Mouse (Mus musculus) liver, embryonic 15.5 days (tissue): ENCODE results near the gene Il4. TPM values are rescaled to one million over a fixed set of nuclear protein-coding genes. Genes with fewer than 3 reads are reported as not detected.
"Not testable (repeated sequence)": the region's sequence is repeated elsewhere in the genome, so short reads cannot be mapped to it uniquely, and the experiment has no call there.

Experiments used
- ATAC-seq: fragments of 200-750 bp; cut with Nextera tagmentation; 2 replicates; pipeline ENCODE4 v1.8.0; 2017; ENCODE audit warnings: moderate number of reproducible peaks, mild to moderate bottlenecking, moderate library complexity; ENCODE audit not compliant: insufficient read depth
- H3K27ac ChIP-seq: fragments of 300-500 bp; sonication (generic); replicated peaks from 2 replicates; pipeline ENCODE4 v1.5.1; 2015; ENCODE audit warnings: mild to moderate bottlenecking, inconsistent platforms
- H3K27me3 ChIP-seq: fragments of 300-500 bp; sonication (generic); 2 replicates; pipeline ENCODE4 v1.6.1; 2015; ENCODE audit warnings: mild to moderate bottlenecking, inconsistent platforms
- H3K36me3 ChIP-seq: fragments of 300-500 bp; sonication (generic); replicated peaks from 2 replicates; pipeline ENCODE4 v1.6.1; 2015; ENCODE audit warnings: moderate library complexity, mild to moderate bottlenecking, inconsistent platforms
- H3K4me1 ChIP-seq: fragments of 300-500 bp; sonication (generic); replicated peaks from 2 replicates; pipeline ENCODE4 v1.6.1; 2015; ENCODE audit warnings: inconsistent platforms
- H3K4me2 ChIP-seq: fragments of 300-500 bp; sonication (generic); 2 replicates; pipeline ENCODE4 v1.6.1; 2015; ENCODE audit warnings: moderate library complexity, mild to moderate bottlenecking, inconsistent platforms
- H3K4me3 ChIP-seq: fragments of 300-500 bp; sonication (generic); replicated peaks from 2 replicates; pipeline ENCODE4 v1.5.1; 2015; ENCODE audit warnings: mild to moderate bottlenecking, inconsistent platforms
- H3K9ac ChIP-seq: fragments of 300-500 bp; sonication (generic); 2 replicates; pipeline ENCODE4 v1.6.1; 2015; ENCODE audit warnings: moderate library complexity, mild to moderate bottlenecking, inconsistent platforms
- H3K9me3 ChIP-seq: fragments of 300-500 bp; sonication (generic); replicated peaks from 2 replicates; pipeline ENCODE4 v1.6.1; 2016; ENCODE audit warnings: inconsistent platforms
- WGBS: fragments of 180-500 bp; shearing (Covaris S2); methylation state at CpG from one replicate; pipeline ENCODE4 v1.1.7; 2015; ENCODE audit warnings: mixed read lengths; ENCODE audit not compliant: insufficient replicate concordance; 5-methylcytosine and 5-hydroxymethylcytosine counted together
- polyA plus RNA-seq: library from polyadenylated mRNA; unstranded; fragments of >200 nt; fragmentation: Nextera tagmentation; extraction: Ambion mirVana; gene quantifications from 2 replicates; pipeline ENCODE4 v1.2.1, GENCODE M21; 2015

Il4 gene
- polyA plus RNA-seq, 1 experiment from 2014 or later = 0.35 TPM

DNA sequence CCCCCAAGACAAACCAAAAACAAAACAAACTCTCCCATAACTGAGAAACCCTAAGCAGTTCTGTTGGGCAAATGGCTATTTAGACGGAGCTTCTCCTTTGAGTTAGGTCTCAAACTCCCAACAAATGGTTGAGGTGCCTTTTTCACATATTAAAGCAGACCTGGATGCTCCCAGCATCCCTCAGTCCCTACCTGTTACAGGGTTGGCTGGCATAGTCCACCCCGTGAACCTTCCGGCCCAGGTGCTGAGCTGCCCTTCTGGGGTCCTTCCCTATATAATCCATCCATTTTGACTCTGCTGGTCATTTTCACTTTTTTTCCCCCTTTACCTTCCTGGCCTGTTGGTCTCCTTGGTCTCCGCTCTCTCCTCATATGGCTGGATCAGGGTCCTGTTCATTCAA is 51.8 kb downstream of the Il4 start:
- peak overlapping the region; percentile 81 for H3K4me3 ChIP-seq
- H3K27ac ChIP-seq = no peak overlapping the region; the same call in 1 of the 2 replicates
- H3K9ac ChIP-seq = peak overlapping the region; percentile 68
- H3K4me2 ChIP-seq = peak overlapping the region; percentile 94
- H3K27me3 ChIP-seq = no peaks in the 10 kb centered on the region
- H3K36me3 ChIP-seq = no peaks in the 10 kb centered on the region
- 77% methylated on average over 4 of the region's 4 CpGs for WGBS
- peaks cover 28% of the 10 kb centered on the region for H3K4me1 ChIP-seq
- ATAC-seq = no peak
- H3K9me3 ChIP-seq = no peaks in the 10 kb centered on the region

DNA sequence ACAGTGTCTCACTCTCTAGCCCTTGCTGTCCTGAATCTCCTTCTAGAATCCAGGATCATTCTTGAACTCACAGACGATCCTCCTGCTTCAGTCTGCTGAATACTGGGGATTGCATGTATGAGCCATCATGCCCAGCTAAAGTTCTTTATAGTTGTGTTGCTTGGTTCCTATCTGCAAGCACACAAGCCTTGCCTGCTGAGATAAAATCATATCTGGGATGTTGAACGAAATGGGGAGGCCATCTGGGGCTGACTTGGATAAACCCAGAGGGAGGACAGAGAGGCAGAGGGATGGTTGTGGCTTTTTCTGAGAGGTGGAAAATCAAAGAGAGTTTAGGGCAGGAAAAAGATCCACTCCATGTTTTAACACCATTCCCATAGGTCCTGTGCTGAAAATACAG is 56.5 kb downstream of the Il4 start:
- peak; percentile 57; the same call in 1 of the 2 replicates for ATAC-seq
- 34% methylated on average over 2 of the region's 2 CpGs for WGBS

DNA sequence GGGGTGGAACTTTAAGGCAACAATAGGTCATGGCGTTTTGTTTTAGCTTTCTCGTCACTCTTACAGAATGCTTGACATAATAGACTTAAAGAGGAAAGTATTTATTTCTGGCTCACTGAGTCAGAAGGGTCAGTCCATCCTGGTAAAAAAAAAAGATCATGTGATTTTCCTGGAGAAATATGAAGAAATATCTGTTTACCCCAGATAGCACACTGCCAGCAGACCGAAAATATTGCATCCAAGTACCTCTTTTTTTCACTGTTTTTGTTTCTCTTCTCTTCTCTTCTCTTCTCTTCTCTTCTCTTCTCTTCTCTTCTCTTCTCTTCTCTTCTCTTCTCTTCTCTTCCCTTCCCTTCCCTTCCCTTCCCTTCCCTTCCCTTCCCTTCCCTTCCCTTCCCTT is 58.5 kb downstream of the Il4 start:
- not testable (repeated sequence) for H3K27me3 ChIP-seq, ATAC-seq, H3K4me3 ChIP-seq, H3K4me2 ChIP-seq, H3K9ac ChIP-seq, H3K27ac ChIP-seq, H3K9me3 ChIP-seq, H3K36me3 ChIP-seq
- H3K4me1 ChIP-seq = peaks cover 16% of the 10 kb centered on the region
- WGBS = 62% methylated on average over 2 of the region's 3 CpGs

More for the DNA sequence above, 56.5 kb downstream of the Il4 start:
- Histone ChIP-seq H3K9me3 (no peaks in the 10 kb centered on the region), H3K36me3 (no peaks in the 10 kb centered on the region), H3K4me3 (no peak overlapping the region), H3K9ac (no peak overlapping the region), H3K27me3 (no peaks in the 10 kb centered on the region), H3K4me1 (peaks cover 24% of the 10 kb centered on the region), H3K27ac (no peak overlapping the region), H3K4me2 (0 out of 2 replicates have a peak overlapping the region, but pooled peaks have one; percentile 17)

DNA sequence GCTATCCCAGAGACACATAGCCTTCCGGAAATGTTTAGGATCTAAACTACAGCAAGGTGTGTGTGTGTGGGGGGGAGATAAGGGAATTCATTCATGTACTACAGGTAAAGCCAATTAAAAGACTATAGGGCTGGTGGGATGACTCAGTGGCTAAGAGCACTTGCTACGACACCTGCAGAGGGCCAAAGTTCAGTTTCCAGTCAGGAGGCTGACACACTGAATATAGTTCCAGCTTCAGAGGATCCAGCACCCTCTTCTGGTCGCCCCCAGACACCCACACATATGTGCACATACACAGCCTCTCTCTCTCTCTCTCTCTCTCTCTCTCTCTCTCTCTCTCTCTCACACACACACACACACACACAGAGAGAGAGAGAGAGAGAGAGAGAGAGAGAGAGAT is 60.5 kb downstream of the Il4 start:
- not testable (repeated sequence) for H3K27me3 ChIP-seq, ATAC-seq, H3K36me3 ChIP-seq, H3K27ac ChIP-seq, H3K4me3 ChIP-seq, H3K4me2 ChIP-seq, H3K9ac ChIP-seq, H3K9me3 ChIP-seq
- 68% methylated on average over 1 of the region's 3 CpGs for WGBS
- H3K4me1 ChIP-seq = peaks cover 16% of the 10 kb centered on the region

DNA sequence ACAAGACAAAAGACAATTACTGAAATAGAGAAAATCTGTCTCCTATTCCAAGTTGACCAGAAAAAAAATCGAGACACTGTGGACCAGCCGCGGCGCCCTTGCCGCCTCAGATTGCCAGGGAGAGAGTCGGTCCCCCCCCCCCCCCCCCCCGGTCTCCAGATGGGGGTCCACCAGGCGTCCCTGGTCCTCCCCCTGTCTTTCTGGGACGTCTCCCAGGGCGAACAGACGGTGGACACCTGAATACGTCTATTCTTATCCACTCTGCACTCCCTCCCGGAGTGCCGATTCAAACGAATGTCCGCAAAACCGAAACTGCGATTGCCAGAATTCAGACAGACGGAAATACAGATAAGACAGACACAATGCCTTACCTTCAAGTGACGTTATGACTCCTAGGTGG is 61.9 kb downstream of the Il4 start:
- not testable (repeated sequence) for H3K9me3 ChIP-seq, H3K4me1 ChIP-seq, H3K4me2 ChIP-seq, H3K27me3 ChIP-seq, H3K36me3 ChIP-seq, ATAC-seq, H3K9ac ChIP-seq, H3K27ac ChIP-seq, H3K4me3 ChIP-seq
- WGBS = 90% methylated on average over 13 of the region's 20 CpGs

Other genes with a start within 250 kb of the Il4 start
- gene Leap2, start 195.5 kb downstream of the Il4 start, polyA plus RNA-seq = 49.7 and 54.7 TPM in 2 replicates
- 473 and 512 TPM in 2 replicates for gene Uqcrq, start 187.8 kb downstream of the Il4 start, polyA plus RNA-seq
- gene Gdf9, start 187.6 kb downstream of the Il4 start, polyA plus RNA-seq = 0.13 and 0.24 TPM in 2 replicates
- 0.09 and 0.13 TPM in 2 replicates for gene Gm10447, start 161.6 kb downstream of the Il4 start, polyA plus RNA-seq
- 2.9 and 4.0 TPM in 2 replicates for gene Shroom1, start 161.5 kb downstream of the Il4 start, polyA plus RNA-seq
- gene Gm9837, start 148.2 kb downstream of the Il4 start, polyA plus RNA-seq = not detected in 2 replicates
- 0.62 and 0.99 TPM in 2 replicates for gene Gm9945, start 138.5 kb downstream of the Il4 start, polyA plus RNA-seq
- gene Sowaha, start 138.4 kb downstream of the Il4 start, polyA plus RNA-seq = 18.7 and 23.0 TPM in 2 replicates
- 18.2 and 18.3 TPM in 2 replicates for gene Sept8, start 99.4 kb downstream of the Il4 start, polyA plus RNA-seq
- 7.3 and 7.5 TPM in 2 replicates for gene Kif3a, start 51.3 kb downstream of the Il4 start, polyA plus RNA-seq
- gene Il13, start 16.0 kb upstream of the Il4 start, polyA plus RNA-seq = not detected in 2 replicates
- 11.8 and 12.7 TPM in 2 replicates for gene Rad50, start 88.7 kb upstream of the Il4 start, polyA plus RNA-seq
- not detected in 2 replicates for gene Il5, start 102.1 kb upstream of the Il4 start, polyA plus RNA-seq
- gene Irf1, start 151.3 kb upstream of the Il4 start, polyA plus RNA-seq = 11.9 and 13.6 TPM in 2 replicates
- 0.16 TPM in 1 of 2 replicates, not detected in the other for gene Gm17334, start 154.5 kb upstream of the Il4 start, polyA plus RNA-seq
- not detected in 2 replicates for gene Gm12216, start 240.6 kb upstream of the Il4 start, polyA plus RNA-seq